Mouse (Mus musculus) limb, embryonic 13.5 days (tissue): ENCODE measurements around the gene Ttll5. TPM values are rescaled to one million over a fixed set of nuclear protein-coding genes. Genes with fewer than 3 reads are reported as not detected.

ENCODE experiments used
- ATAC-seq: fragments of 200-750 bp; cut with Nextera tagmentation; 2 replicates; pipeline ENCODE4 v1.8.0; 2017; ENCODE audit warnings: low read depth, moderate number of reproducible peaks, moderate TSS enrichment; ENCODE audit not compliant: low FRiP score
- H3K27ac ChIP-seq: fragments of 300-500 bp; sonication (generic); 2 replicates; pipeline ENCODE4 v1.5.1; 2015; ENCODE audit warnings: inconsistent platforms, mild to moderate bottlenecking, moderate library complexity
- H3K27me3 ChIP-seq: fragments of 300-500 bp; sonication (generic); 2 replicates; pipeline ENCODE4 v1.6.1; 2015; ENCODE audit warnings: mild to moderate bottlenecking, inconsistent platforms
- H3K36me3 ChIP-seq: fragments of 300-500 bp; sonication (generic); 2 replicates; pipeline ENCODE4 v1.6.1; 2015; ENCODE audit warnings: inconsistent platforms, mild to moderate bottlenecking, moderate library complexity
- H3K4me1 ChIP-seq: fragments of 300-500 bp; sonication (generic); 2 replicates; pipeline ENCODE4 v1.6.1; 2015; ENCODE audit warnings: inconsistent platforms
- H3K4me2 ChIP-seq: fragments of 300-500 bp; sonication (generic); replicated peaks from 2 replicates; pipeline ENCODE4 v1.6.1; 2015; ENCODE audit warnings: inconsistent platforms, mild to moderate bottlenecking, moderate library complexity
- H3K4me3 ChIP-seq: fragments of 300-500 bp; sonication (generic); 2 replicates; pipeline ENCODE4 v1.5.1; 2015; ENCODE audit warnings: moderate library complexity, mild to moderate bottlenecking, inconsistent platforms
- H3K9ac ChIP-seq: fragments of 300-500 bp; sonication (generic); 2 replicates; pipeline ENCODE4 v1.6.1; 2015; ENCODE audit warnings: mild to moderate bottlenecking, inconsistent platforms
- H3K9me3 ChIP-seq: fragments of 300-500 bp; sonication (generic); 2 replicates; pipeline ENCODE4 v1.6.1; 2016; ENCODE audit warnings: inconsistent platforms
- WGBS: fragments of 180-500 bp; shearing (Covaris S2); methylation state at CpG from one replicate; pipeline ENCODE4 v1.1.7; 2015; 5-methylcytosine and 5-hydroxymethylcytosine counted together
- polyA plus RNA-seq: library from polyadenylated mRNA; unstranded; fragments of >200 nt; fragmentation: Nextera tagmentation; extraction: Ambion mirVana; gene quantifications from 2 replicates; pipeline ENCODE4 v1.2.1, GENCODE M21; 2015

Gene Ttll5
- polyA plus RNA-seq, 1 experiment from 2014 or later: 13.8 TPM

GRCm38 (mm10) chr12:85850661-85851060, 26.2 kb downstream of the Ttll5 start:
- ATAC-seq: no peak
- 91% methylated on average over 8 of the region's 8 CpGs for WGBS
- Histone ChIP-seq H3K36me3 (peaks cover 16% of the 10 kb centered on the region), H3K4me3 (no peak overlapping the region), H3K9me3 (no peaks in the 10 kb centered on the region), H3K4me2 (no peak overlapping the region), H3K9ac (no peak overlapping the region), H3K27ac (no peak overlapping the region), H3K27me3 (no peaks in the 10 kb centered on the region), H3K4me1 (no peaks in the 10 kb centered on the region)

GRCm38 (mm10) chr12:85853836-85854235, 29.4 kb downstream of the Ttll5 start:
- no peak overlapping the region for H3K27ac ChIP-seq
- ATAC-seq: no peak
- WGBS: 85% methylated on average over 4 of the region's 4 CpGs

GRCm38 (mm10) chr12:85854271-85854670, 29.8 kb downstream of the Ttll5 start:
- 93% methylated on average over 1 of the region's 1 CpGs for WGBS

More at GRCm38 (mm10) chr12:85853836-85854235, 29.4 kb downstream of the Ttll5 start:
- H3K36me3 ChIP-seq: peaks cover 23% of the 10 kb centered on the region
- H3K4me1 ChIP-seq: peaks cover 4% of the 10 kb centered on the region
- no peaks in the 10 kb centered on the region for H3K9me3 ChIP-seq
- no peak overlapping the region for H3K4me3 ChIP-seq
- no peaks in the 10 kb centered on the region for H3K27me3 ChIP-seq
- no peak overlapping the region for H3K4me2 ChIP-seq
- H3K9ac ChIP-seq: no peak overlapping the region

GRCm38 (mm10) chr12:85857300-85857699, 32.8 kb downstream of the Ttll5 start:
- Histone ChIP-seq H3K27ac (no peak overlapping the region), H3K4me1 (peaks cover 24% of the 10 kb centered on the region)
- no peak for ATAC-seq

More at GRCm38 (mm10) chr12:85854271-85854670, 29.8 kb downstream of the Ttll5 start:
- Histone ChIP-seq H3K27me3 (no peaks in the 10 kb centered on the region), H3K36me3 (peaks cover 23% of the 10 kb centered on the region), H3K9ac (no peak overlapping the region), H3K4me3 (no peak overlapping the region), H3K4me2 (no peak overlapping the region), H3K9me3 (no peaks in the 10 kb centered on the region), H3K27ac (no peak overlapping the region), H3K4me1 (peaks cover 9% of the 10 kb centered on the region)
- no peak for ATAC-seq

GRCm38 (mm10) chr12:85859111-85859510, 34.7 kb downstream of the Ttll5 start:
- Histone ChIP-seq H3K27me3 (no peaks in the 10 kb centered on the region), H3K9me3 (no peaks in the 10 kb centered on the region), H3K4me1 (peaks cover 36% of the 10 kb centered on the region), H3K4me3 (no peak overlapping the region), H3K36me3 (peaks cover 12% of the 10 kb centered on the region), H3K9ac (no peak overlapping the region), H3K27ac (peak overlapping the region; percentile 40), H3K4me2 (no peak overlapping the region)
- no peak for ATAC-seq
- 69% methylated on average over 3 of the region's 3 CpGs for WGBS

More at GRCm38 (mm10) chr12:85857300-85857699, 32.8 kb downstream of the Ttll5 start:
- H3K27me3 ChIP-seq: no peaks in the 10 kb centered on the region
- 89% methylated on average over 7 of the region's 7 CpGs for WGBS
- H3K4me2 ChIP-seq: no peak overlapping the region
- H3K36me3 ChIP-seq: peaks cover 15% of the 10 kb centered on the region
- no peak overlapping the region for H3K9ac ChIP-seq
- no peak overlapping the region for H3K4me3 ChIP-seq
- no peaks in the 10 kb centered on the region for H3K9me3 ChIP-seq

- Histone ChIP-seq H3K27me3 (no peaks in the 10 kb centered on the region), H3K4me1 (peaks cover 36% of the 10 kb centered on the region), H3K9ac (no peak overlapping the region), H3K4me2 (no peak overlapping the region), H3K36me3 (peaks cover 12% of the 10 kb centered on the region), H3K4me3 (no peak overlapping the region), H3K9me3 (no peaks in the 10 kb centered on the region), H3K27ac (peak overlapping the region; percentile 69; the same call in 1 of the 2 replicates)
- WGBS: 21% methylated on average over 3 of the region's 3 CpGs
- peak; percentile 90 for ATAC-seq
These were observed 35.2 kb downstream of the Ttll5 start for GRCm38 (mm10) chr12:85859511-85860189.

GRCm38 (mm10) chr12:85862514-85862913, 38.1 kb downstream of the Ttll5 start:
- 21% methylated on average over 2 of the region's 2 CpGs for WGBS
- H3K9ac ChIP-seq: peak overlapping the region; percentile 51
- no peaks in the 10 kb centered on the region for H3K27me3 ChIP-seq
- H3K9me3 ChIP-seq: no peaks in the 10 kb centered on the region
- no peak overlapping the region for H3K4me3 ChIP-seq
- ATAC-seq: no peak
- peak overlapping the region; percentile 55; the same call in 1 of the 2 replicates for H3K27ac ChIP-seq
- H3K4me1 ChIP-seq: peaks cover 43% of the 10 kb centered on the region
- peaks cover 4% of the 10 kb centered on the region; the same call in 1 of the 2 replicates for H3K36me3 ChIP-seq
- no peak overlapping the region for H3K4me2 ChIP-seq

GRCm38 (mm10) chr12:85865526-85865925, 41.1 kb downstream of the Ttll5 start:
- Histone ChIP-seq H3K4me1 (peaks cover 34% of the 10 kb centered on the region), H3K27ac (no peak overlapping the region), H3K27me3 (no peaks in the 10 kb centered on the region), H3K4me3 (no peak overlapping the region), H3K9me3 (no peaks in the 10 kb centered on the region), H3K4me2 (no peak overlapping the region), H3K36me3 (peaks cover 2% of the 10 kb centered on the region; the same call in 1 of the 2 replicates), H3K9ac (no peak overlapping the region)
- WGBS: 70% methylated on average over 3 of the region's 3 CpGs
- ATAC-seq: no peak

GRCm38 (mm10) chr12:85866624-85867023, 42.2 kb downstream of the Ttll5 start:
- H3K27ac ChIP-seq: no peak overlapping the region
- H3K9ac ChIP-seq: no peak overlapping the region
- no peak overlapping the region for H3K4me2 ChIP-seq
- H3K36me3 ChIP-seq: no peaks in the 10 kb centered on the region; the same call in 1 of the 2 replicates
- H3K9me3 ChIP-seq: no peaks in the 10 kb centered on the region
- H3K4me1 ChIP-seq: peaks cover 34% of the 10 kb centered on the region
- no peak for ATAC-seq
- 75% methylated on average over 4 of the region's 4 CpGs for WGBS
- H3K27me3 ChIP-seq: no peaks in the 10 kb centered on the region
- H3K4me3 ChIP-seq: no peak overlapping the region

GRCm38 (mm10) chr12:85867125-85867524, 42.7 kb downstream of the Ttll5 start:
- no peak overlapping the region for H3K4me2 ChIP-seq
- ATAC-seq: no peak

GRCm38 (mm10) chr12:85869423-85869822, 45.0 kb downstream of the Ttll5 start:
- Histone ChIP-seq H3K9ac (no peak overlapping the region), H3K36me3 (no peaks in the 10 kb centered on the region; the same call in 1 of the 2 replicates), H3K4me1 (peaks cover 15% of the 10 kb centered on the region), H3K4me3 (no peak overlapping the region), H3K27me3 (no peaks in the 10 kb centered on the region), H3K27ac (no peak overlapping the region), H3K9me3 (no peaks in the 10 kb centered on the region), H3K4me2 (no peak overlapping the region)
- WGBS: 57% methylated on average over 6 of the region's 6 CpGs
- peak; percentile 51 for ATAC-seq

More at GRCm38 (mm10) chr12:85867125-85867524, 42.7 kb downstream of the Ttll5 start:
- H3K4me3 ChIP-seq: no peak overlapping the region
- H3K4me1 ChIP-seq: peaks cover 29% of the 10 kb centered on the region
- H3K9me3 ChIP-seq: no peaks in the 10 kb centered on the region
- H3K9ac ChIP-seq: no peak overlapping the region
- H3K27me3 ChIP-seq: no peaks in the 10 kb centered on the region
- H3K36me3 ChIP-seq: no peaks in the 10 kb centered on the region; the same call in 1 of the 2 replicates
- H3K27ac ChIP-seq: no peak overlapping the region

- no peak overlapping the region for H3K9ac ChIP-seq
- H3K9me3 ChIP-seq: no peaks in the 10 kb centered on the region
- no peak overlapping the region for H3K27ac ChIP-seq
- ATAC-seq: no peak; the same call in 1 of the 2 replicates
- peaks cover 27% of the 10 kb centered on the region for H3K36me3 ChIP-seq
- no peaks in the 10 kb centered on the region for H3K27me3 ChIP-seq
- H3K4me1 ChIP-seq: peaks cover 5% of the 10 kb centered on the region; the same call in 1 of the 2 replicates
- H3K4me3 ChIP-seq: no peak overlapping the region
- H3K4me2 ChIP-seq: no peak overlapping the region
- 79% methylated on average over 8 of the region's 8 CpGs for WGBS
These were observed 55.3 kb downstream of the Ttll5 start for GRCm38 (mm10) chr12:85879631-85880314.
